In the genomic region with DNA sequence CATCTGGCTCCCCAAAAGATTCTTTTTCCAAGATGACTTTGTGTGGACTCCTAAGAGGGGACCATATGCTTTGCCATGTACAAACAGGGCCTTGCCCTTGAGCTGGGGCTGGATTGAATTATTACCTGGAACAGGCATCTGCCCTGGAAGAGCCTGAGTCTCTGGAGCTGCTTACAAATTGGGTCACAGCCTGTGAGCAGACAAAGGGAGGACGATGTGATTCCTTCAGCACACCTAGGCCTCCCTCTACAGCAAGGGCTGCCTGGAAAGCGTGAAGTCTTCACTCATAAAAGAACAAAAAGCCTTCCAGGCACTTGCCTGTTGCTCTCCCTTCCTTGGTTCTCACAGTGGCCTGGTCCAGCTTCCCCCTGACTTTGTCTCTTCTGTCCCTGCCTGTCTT, we compare ENCODE assay signal across 27 mouse cellular contexts.
DNase-seq lines count a peak whose midpoint lies in the region; ATAC-seq lines count a peak whose summit lies in the region.
"Had no signal": no experiment of that assay in that cellular context is flagged by ENCODE, and none has a peak within 500 bp of the region (broad histone marks: within the 10 kb centered on the region; RNA-seq: fewer than 3 reads in every experiment).

No protein-coding gene starts in this region.

- H3K9ac ChIP-seq in hindbrain, embryonic 16.5 days (ENCODE audit: low read depth, low read length), result no peak overlapping the region
- no peak overlapping the region for H3K9ac ChIP-seq in embryonic facial prominence, embryonic 14.5 days (ENCODE audit: low read depth, low read length)
- H3K9ac ChIP-seq in neural tube, embryonic 15.5 days (replicated peaks), result no peak overlapping the region
- H3K9ac ChIP-seq: forebrain, embryonic 13.5 days; heart, embryonic 13.5 days; hindbrain, embryonic 12.5 days had no signal

- 57% methylated on average over 2 of the region's 2 CpGs for WGBS in hindbrain, embryonic 16.5 days
- 73% methylated on average over 2 of the region's 2 CpGs for WGBS in hindbrain, embryonic 10.5 days
- 61% methylated on average over 2 of the region's 2 CpGs for WGBS in embryonic facial prominence, embryonic 14.5 days
- 62% methylated on average over 2 of the region's 2 CpGs for WGBS in neural tube, embryonic 15.5 days

- peak; percentile 74 for ATAC-seq in hindbrain, embryonic 16.5 days
- ATAC-seq in embryonic facial prominence, embryonic 14.5 days (ENCODE audit: low read depth), result no peak
- ATAC-seq in neural tube, embryonic 15.5 days (ENCODE audit: low FRiP score), result no peak
- ATAC-seq: forebrain, embryonic 13.5 days; forebrain, embryonic 16.5 days; intestine, postnatal 0 days; Patski had no signal

- H3K27ac ChIP-seq in hindbrain, embryonic 16.5 days (ENCODE audit: low read depth, low read length), result no peak overlapping the region
- H3K27ac ChIP-seq in hindbrain, embryonic 10.5 days, result no peak overlapping the region
- H3K27ac ChIP-seq in embryonic facial prominence, embryonic 14.5 days (replicated peaks; ENCODE audit: low read depth, low read length), result peak overlapping the region; percentile 52; the same call in 1 of the 2 replicates
- H3K27ac ChIP-seq in neural tube, embryonic 15.5 days (replicated peaks), result no peak overlapping the region
- H3K27ac ChIP-seq: forebrain, embryonic 10.5 days; forebrain, embryonic 13.5 days; heart, adult 2 months; heart, embryonic 10.5 days; heart, embryonic 13.5 days; hindbrain, embryonic 12.5 days had no signal

- H3K4me1 ChIP-seq in hindbrain, embryonic 16.5 days (ENCODE audit: control insufficient read depth, insufficient read depth, low read depth, low read length), result 0 out of 2 replicates have a peak, but pooled peaks cover 2% of the 10 kb centered on the region
- H3K4me1 ChIP-seq in hindbrain, embryonic 10.5 days (replicated peaks), result no peaks in the 10 kb centered on the region
- H3K4me1 ChIP-seq in embryonic facial prominence, embryonic 14.5 days (ENCODE audit: control insufficient read depth, insufficient read depth, low read length), result no peaks in the 10 kb centered on the region
- H3K4me1 ChIP-seq in neural tube, embryonic 15.5 days, result no peaks in the 10 kb centered on the region
- H3K4me1 ChIP-seq: forebrain, embryonic 10.5 days; hindbrain, embryonic 12.5 days had no signal

- no peak overlapping the region for H3K4me3 ChIP-seq in hindbrain, embryonic 16.5 days (ENCODE audit: low read length)
- H3K4me3 ChIP-seq in hindbrain, embryonic 10.5 days, result no peak overlapping the region
- no peak overlapping the region for H3K4me3 ChIP-seq in embryonic facial prominence, embryonic 14.5 days (ENCODE audit: low read depth, low read length)
- H3K4me3 ChIP-seq in neural tube, embryonic 15.5 days (replicated peaks), result no peak overlapping the region
- H3K4me3 ChIP-seq: forebrain, embryonic 10.5 days; forebrain, embryonic 13.5 days; heart, adult 2 months; heart, embryonic 10.5 days; heart, embryonic 13.5 days; hindbrain, embryonic 12.5 days had no signal

- H3K36me3 ChIP-seq in hindbrain, embryonic 16.5 days (ENCODE audit: control insufficient read depth, insufficient read depth, low read length), result no peaks in the 10 kb centered on the region
- H3K36me3 ChIP-seq in hindbrain, embryonic 10.5 days, result no peaks in the 10 kb centered on the region
- no peaks in the 10 kb centered on the region for H3K36me3 ChIP-seq in embryonic facial prominence, embryonic 14.5 days (ENCODE audit: control insufficient read depth, insufficient read depth, low read length)
- H3K36me3 ChIP-seq in neural tube, embryonic 15.5 days, result no peaks in the 10 kb centered on the region
- H3K36me3 ChIP-seq: forebrain, embryonic 10.5 days; G1E; heart, embryonic 10.5 days; heart, embryonic 13.5 days; hindbrain, embryonic 12.5 days had no signal

- peak; percentile 18 for DNase-seq in cerebellum, adult 9-11 months
- DNase-seq in cerebellum, adult 18-20 months, result no peak
- DNase-seq in hindbrain, embryonic 10.5 days (ENCODE audit: low spot score), result no peak
- DNase-seq in embryonic facial prominence, embryonic 14.5 days (ENCODE audit: low spot score), result no peak
- DNase-seq: adrenal gland, postnatal 10 days; adrenal gland, postnatal 36 days; B cell, adult 2 months; cerebellum, adult 11 months; cerebellum, adult 8-10 months; gastrocnemius, postnatal 10 days; gastrocnemius, postnatal 36 days; heart, adult 2 months; heart, postnatal 14 days; heart, postnatal 4 days; kidney, adult 2 months had no signal

- H3K4me2 ChIP-seq in hindbrain, embryonic 16.5 days (ENCODE audit: low read length), result no peak overlapping the region
- H3K4me2 ChIP-seq in embryonic facial prominence, embryonic 14.5 days (ENCODE audit: low read depth, low read length), result no peak overlapping the region
- no peak overlapping the region for H3K4me2 ChIP-seq in neural tube, embryonic 15.5 days
- H3K4me2 ChIP-seq: forebrain, embryonic 13.5 days; heart, embryonic 13.5 days; hindbrain, embryonic 12.5 days had no signal

- no peaks in the 10 kb centered on the region for H3K27me3 ChIP-seq in hindbrain, embryonic 16.5 days (replicated peaks; ENCODE audit: control insufficient read depth, insufficient read depth, low read length)
- no peaks in the 10 kb centered on the region for H3K27me3 ChIP-seq in hindbrain, embryonic 10.5 days (ENCODE audit: insufficient read depth, poor library complexity, severe bottlenecking)
- no peaks in the 10 kb centered on the region for H3K27me3 ChIP-seq in embryonic facial prominence, embryonic 14.5 days (replicated peaks; ENCODE audit: control insufficient read depth, insufficient read depth, low read length)
- H3K27me3 ChIP-seq in neural tube, embryonic 15.5 days (replicated peaks), result no peaks in the 10 kb centered on the region
- H3K27me3 ChIP-seq: CH12.LX; forebrain, embryonic 13.5 days; heart, embryonic 13.5 days; hindbrain, embryonic 12.5 days; Patski had no signal

- H3K9me3 ChIP-seq in hindbrain, embryonic 16.5 days (ENCODE audit: control insufficient read depth, low read length), result peaks cover 5% of the 10 kb centered on the region
- H3K9me3 ChIP-seq in hindbrain, embryonic 10.5 days, result peaks cover 13% of the 10 kb centered on the region
- H3K9me3 ChIP-seq in embryonic facial prominence, embryonic 14.5 days (ENCODE audit: control insufficient read depth, low read length), result peaks cover 13% of the 10 kb centered on the region; the same call in 1 of the 2 replicates
- H3K9me3 ChIP-seq in neural tube, embryonic 15.5 days (replicated peaks), result no peaks in the 10 kb centered on the region
